Mouse (Mus musculus) liver, embryonic 18 days (tissue): Measurements from ENCODE around the gene Crygf. TPM values are rescaled to one million over a fixed set of nuclear protein-coding genes. Genes with fewer than 3 reads are reported as not detected.

Experiments
- polyA plus RNA-seq: library from polyadenylated mRNA; depleted of rRNA; stranded (reverse); fragments of >200 nt; gene quantifications from 2 replicates; pipeline ENCODE4 v1.2.3, GENCODE M21; 2012; rRNA removed

The Crygf gene
- polyA plus RNA-seq: not detected in 2 replicates

GRCm38 (mm10) chr1:65926294-65926693 is at the start of gene Crygf:
TSS of gene Crygf (plus strand) at chr1:65926520.

Other genes with a start within 250 kb of the Crygf start
- 1.6 and 1.9 TPM in 2 replicates for gene Map2, start 248.8 kb downstream of the Crygf start, polyA plus RNA-seq